Mouse (Mus musculus): ENCODE measurements around the gene Armh3. TPM values are rescaled to one million over a fixed set of nuclear protein-coding genes. Genes with fewer than 3 reads are reported as not detected.
A peak's percentile ranks its signal among the peaks of the same experiment; 100 is the strongest.

Armh3 gene
- polyA plus RNA-seq, 2 experiments = 13.6 to 13.7 TPM

DNA sequence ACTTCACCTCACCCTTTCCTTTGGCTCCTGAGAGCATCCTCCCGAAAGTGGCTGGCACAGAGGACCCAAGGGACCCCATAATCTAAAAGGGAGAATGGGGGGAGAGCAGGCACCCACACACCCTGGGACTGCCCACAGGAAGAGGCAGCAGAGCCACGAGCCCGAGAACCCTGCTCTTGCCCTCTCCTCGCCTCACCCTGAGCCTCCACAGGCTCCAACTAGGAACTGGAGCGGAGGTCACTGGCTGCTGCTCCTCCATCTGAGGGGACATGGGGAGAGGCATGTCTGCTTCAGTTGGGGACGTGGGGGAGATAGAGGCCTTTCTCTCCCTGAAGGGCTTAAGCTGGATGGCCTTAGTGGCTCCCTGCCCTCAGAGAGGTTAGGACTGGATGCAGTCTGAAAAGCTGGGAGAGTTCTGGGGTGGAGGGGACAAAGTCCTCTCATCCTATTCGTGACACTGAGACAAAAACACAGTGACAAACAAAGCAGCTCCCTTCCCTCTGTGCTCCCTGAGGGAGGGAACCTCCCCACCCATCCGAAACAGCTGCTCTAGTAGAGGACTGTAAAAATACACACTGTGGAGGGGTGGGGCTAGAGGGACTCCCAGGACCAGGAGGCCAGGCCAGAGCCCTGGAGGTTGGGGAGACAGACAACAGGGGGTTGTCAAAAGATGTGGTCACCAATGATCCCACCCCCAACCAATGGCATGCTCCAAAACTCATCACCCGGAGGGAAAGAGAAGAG lies 33.6 kb upstream of the Armh3 start:
- Histone ChIP-seq H3K4me1 (ENCODE audit: control insufficient read depth, insufficient read depth, low read length) (peaks cover under 1% of the 10 kb centered on the region), H3K27ac (replicated peaks; ENCODE audit: low read depth, low read length) (no peak overlapping the region), H3K9me3 (ENCODE audit: control insufficient read depth, low read length) (0 out of 2 replicates have a peak, but pooled peaks cover 4% of the 10 kb centered on the region), H3K9ac (ENCODE audit: low read depth, low read length, severe bottlenecking) (no peak overlapping the region), H3K27me3 (ENCODE audit: control insufficient read depth, insufficient read depth, low read length) (no peaks in the 10 kb centered on the region), H3K4me2 (replicated peaks; ENCODE audit: low read depth, low read length, severe bottlenecking) (no peak overlapping the region), H3K4me3 (replicated peaks; ENCODE audit: low read length) (no peak overlapping the region), H3K36me3 (ENCODE audit: control insufficient read depth, insufficient read depth, low read length) (peaks cover 65% of the 10 kb centered on the region)
- no peak for TF ChIP-seq POLR2A (IDR thresholded peaks at IDR 0.05; ENCODE audit: borderline replicate concordance, extremely low read depth, insufficient read depth, insufficient read length)
- DNase-seq (ENCODE audit: low spot score) (no peak), ATAC-seq (ENCODE audit: low FRiP score, low read depth) (0 out of 2 replicates have a peak, but pooled peaks have one; percentile 25)
- 83% methylated on average over 9 of the region's 9 CpGs for WGBS

DNA sequence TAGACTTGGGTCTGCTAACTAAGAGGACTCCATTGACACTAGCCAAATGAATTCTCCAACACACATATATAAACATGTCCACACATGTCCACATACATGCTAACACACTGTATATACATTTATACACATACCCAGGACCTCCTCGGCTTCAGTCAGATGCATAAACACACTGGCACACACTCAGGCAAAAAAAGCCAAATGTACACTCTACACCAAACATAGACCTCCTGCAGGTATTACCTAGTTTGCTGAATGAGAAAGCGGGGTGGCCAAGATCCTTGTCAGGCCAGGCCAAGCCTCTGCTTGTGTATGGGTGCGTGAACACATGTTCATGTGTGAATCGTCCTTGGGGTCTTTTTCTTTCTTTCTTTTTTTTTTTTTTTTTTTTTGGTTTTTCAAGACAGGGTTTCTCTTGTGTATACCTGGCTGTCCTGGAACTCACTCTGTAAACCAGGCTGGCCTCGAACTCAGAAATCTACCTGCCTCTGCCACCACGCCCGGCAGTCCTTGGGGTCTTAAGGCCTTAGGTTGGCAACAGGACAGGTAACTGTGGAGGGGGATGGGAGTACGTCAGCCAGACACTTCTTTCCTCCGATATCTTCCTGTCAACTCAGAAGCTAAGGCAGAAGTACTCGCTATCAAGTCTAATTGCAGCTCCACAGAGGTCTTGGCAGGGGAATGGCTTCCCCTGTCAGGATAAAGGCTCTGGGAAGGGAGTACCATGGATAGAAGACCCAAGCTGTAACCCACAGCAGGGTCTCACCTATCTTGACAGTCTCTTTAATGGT lies 32.1 kb upstream of the Armh3 start:
- Histone ChIP-seq H3K4me2 (replicated peaks; ENCODE audit: low read depth, low read length, severe bottlenecking) (no peak overlapping the region), H3K4me3 (replicated peaks; ENCODE audit: low read length) (no peak overlapping the region), H3K27me3 (ENCODE audit: control insufficient read depth, insufficient read depth, low read length) (no peaks in the 10 kb centered on the region), H3K27ac (replicated peaks; ENCODE audit: low read depth, low read length) (no peak overlapping the region), H3K9me3 (ENCODE audit: control insufficient read depth, low read length) (0 out of 2 replicates have a peak, but pooled peaks cover 4% of the 10 kb centered on the region), H3K9ac (ENCODE audit: low read depth, low read length, severe bottlenecking) (no peak overlapping the region), H3K36me3 (ENCODE audit: control insufficient read depth, insufficient read depth, low read length) (peaks cover 50% of the 10 kb centered on the region), H3K4me1 (ENCODE audit: control insufficient read depth, insufficient read depth, low read length) (no peaks in the 10 kb centered on the region)
- no peak for TF ChIP-seq POLR2A (IDR thresholded peaks at IDR 0.05; ENCODE audit: borderline replicate concordance, extremely low read depth, insufficient read depth, insufficient read length)
- DNase-seq (ENCODE audit: low spot score) = no peak
- ATAC-seq (ENCODE audit: low FRiP score, low read depth) = no peak
- WGBS = 95% methylated on average over 10 of the region's 10 CpGs

DNA sequence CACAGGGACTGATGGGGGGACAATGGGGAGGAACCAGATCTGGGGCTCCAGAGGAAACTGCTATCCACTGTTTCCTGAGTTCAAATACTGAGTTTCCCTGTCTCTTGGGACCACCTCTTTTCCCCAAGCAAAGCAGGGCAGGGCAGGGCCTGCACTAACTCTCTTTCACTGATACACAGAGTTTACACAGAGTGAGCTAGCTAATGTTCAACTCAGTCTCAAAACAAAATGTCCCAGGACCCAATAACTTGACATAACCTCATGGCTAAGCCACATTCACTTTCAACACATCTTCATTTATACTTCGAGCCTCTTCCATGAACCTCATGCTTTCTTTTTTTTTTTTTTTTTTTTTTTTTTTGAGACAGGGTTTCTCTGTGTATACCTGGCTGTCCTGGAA lies 31.4 kb upstream of the Armh3 start:
- H3K9me3 ChIP-seq (ENCODE audit: control insufficient read depth, low read length) = 0 out of 2 replicates have a peak, but pooled peaks cover 4% of the 10 kb centered on the region
- H3K4me3 ChIP-seq (replicated peaks; ENCODE audit: low read length) = no peak overlapping the region
- H3K4me1 ChIP-seq (ENCODE audit: control insufficient read depth, insufficient read depth, low read length) = no peaks in the 10 kb centered on the region
- ATAC-seq (ENCODE audit: low FRiP score, low read depth) (no peak), DNase-seq (ENCODE audit: low spot score) (no peak)
- no peak overlapping the region for H3K4me2 ChIP-seq (replicated peaks; ENCODE audit: low read depth, low read length, severe bottlenecking)
- no peak overlapping the region for H3K9ac ChIP-seq (ENCODE audit: low read depth, low read length, severe bottlenecking)
- peaks cover 42% of the 10 kb centered on the region for H3K36me3 ChIP-seq (ENCODE audit: control insufficient read depth, insufficient read depth, low read length)
- TF ChIP-seq POLR2A (IDR thresholded peaks at IDR 0.05; ENCODE audit: borderline replicate concordance, extremely low read depth, insufficient read depth, insufficient read length) = no peak
- 95% methylated on average over 1 of the region's 1 CpGs for WGBS
- no peaks in the 10 kb centered on the region for H3K27me3 ChIP-seq (ENCODE audit: control insufficient read depth, insufficient read depth, low read length)
- H3K27ac ChIP-seq (replicated peaks; ENCODE audit: low read depth, low read length) = no peak overlapping the region

DNA sequence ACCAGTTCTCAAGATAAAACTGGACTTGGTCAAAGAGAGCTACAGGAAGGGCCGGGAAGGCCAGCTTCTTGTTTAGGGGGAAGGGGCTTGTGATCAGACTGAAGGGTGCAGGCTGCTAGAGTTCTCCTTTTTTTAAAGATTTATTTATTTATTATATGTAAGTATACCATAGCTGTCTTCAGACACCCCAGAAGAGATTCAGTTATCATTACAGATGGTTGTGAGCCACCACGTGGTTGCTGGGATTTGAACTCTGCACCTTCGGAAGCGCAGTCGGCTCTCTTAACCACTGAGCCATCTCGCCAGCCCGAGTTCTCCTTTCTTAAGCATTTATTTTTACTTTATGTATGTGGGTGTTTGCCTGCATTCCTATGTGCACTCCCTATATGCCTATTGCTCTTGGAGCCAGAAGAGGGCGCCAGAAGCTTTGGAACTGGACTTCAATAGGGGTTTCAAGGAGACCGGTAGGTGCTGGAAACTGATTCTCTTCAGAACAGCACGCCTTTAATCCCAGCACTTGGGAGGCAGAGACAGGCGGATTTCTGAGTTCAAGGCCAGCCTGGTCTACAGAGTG lies 30.5 kb upstream of the Armh3 start:
- no peak overlapping the region for H3K9ac ChIP-seq (ENCODE audit: low read depth, low read length, severe bottlenecking)
- 0 out of 2 replicates have a peak, but pooled peaks cover 4% of the 10 kb centered on the region for H3K9me3 ChIP-seq (ENCODE audit: control insufficient read depth, low read length)
- no peak overlapping the region for H3K4me3 ChIP-seq (replicated peaks; ENCODE audit: low read length)
- peaks cover 34% of the 10 kb centered on the region for H3K36me3 ChIP-seq (ENCODE audit: control insufficient read depth, insufficient read depth, low read length)
- H3K4me2 ChIP-seq (replicated peaks; ENCODE audit: low read depth, low read length, severe bottlenecking) = no peak overlapping the region
- no peak for TF ChIP-seq POLR2A (IDR thresholded peaks at IDR 0.05; ENCODE audit: borderline replicate concordance, extremely low read depth, insufficient read depth, insufficient read length)
- no peaks in the 10 kb centered on the region for H3K4me1 ChIP-seq (ENCODE audit: control insufficient read depth, insufficient read depth, low read length)
- no peaks in the 10 kb centered on the region for H3K27me3 ChIP-seq (ENCODE audit: control insufficient read depth, insufficient read depth, low read length)
- no peak overlapping the region for H3K27ac ChIP-seq (replicated peaks; ENCODE audit: low read depth, low read length)
- no peak for ATAC-seq (ENCODE audit: low FRiP score, low read depth)
- 73% methylated on average over 11 of the region's 11 CpGs for WGBS
- no peak for DNase-seq (ENCODE audit: low spot score)

DNA sequence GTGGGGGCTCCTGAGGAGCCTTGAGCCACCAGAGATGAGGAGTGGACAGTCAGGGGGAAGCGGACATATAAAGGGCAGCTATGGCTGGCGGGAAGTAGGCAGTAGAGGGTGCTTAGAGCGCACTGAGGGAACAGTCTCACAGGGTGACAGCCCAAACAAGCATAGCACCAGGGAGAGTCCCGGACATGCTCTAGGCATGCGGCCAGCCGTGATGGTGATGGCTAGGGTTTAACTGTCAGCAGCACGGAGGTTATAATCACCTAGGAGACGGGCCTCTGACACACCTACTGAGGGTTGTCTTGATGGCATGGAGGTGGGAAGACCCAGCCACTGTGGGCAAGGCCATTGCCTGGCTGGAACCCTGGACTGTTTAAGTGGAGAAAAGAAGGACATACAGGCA lies 28.3 kb upstream of the Armh3 start:
- no peak for TF ChIP-seq POLR2A (IDR thresholded peaks at IDR 0.05; ENCODE audit: borderline replicate concordance, extremely low read depth, insufficient read depth, insufficient read length)
- DNase-seq (ENCODE audit: low spot score) (no peak), ATAC-seq (ENCODE audit: low FRiP score, low read depth) (no peak)
- H3K9me3 ChIP-seq (ENCODE audit: control insufficient read depth, low read length) = 0 out of 2 replicates have a peak, but pooled peaks cover 4% of the 10 kb centered on the region
- H3K4me3 ChIP-seq (replicated peaks; ENCODE audit: low read length) = no peak overlapping the region
- WGBS = 57% methylated on average over 8 of the region's 8 CpGs
- H3K4me2 ChIP-seq (replicated peaks; ENCODE audit: low read depth, low read length, severe bottlenecking) = no peak overlapping the region
- H3K9ac ChIP-seq (ENCODE audit: low read depth, low read length, severe bottlenecking) = no peak overlapping the region
- H3K4me1 ChIP-seq (ENCODE audit: control insufficient read depth, insufficient read depth, low read length) = no peaks in the 10 kb centered on the region
- H3K27ac ChIP-seq (replicated peaks; ENCODE audit: low read depth, low read length) = no peak overlapping the region
- no peaks in the 10 kb centered on the region for H3K27me3 ChIP-seq (ENCODE audit: control insufficient read depth, insufficient read depth, low read length)
- peaks cover 12% of the 10 kb centered on the region for H3K36me3 ChIP-seq (ENCODE audit: control insufficient read depth, insufficient read depth, low read length)
